Mouse (Mus musculus) liver, postnatal 0 days (tissue): ENCODE results near the gene Mettl7a1. TPM values are rescaled to one million over a fixed set of nuclear protein-coding genes. Genes with fewer than 3 reads are reported as not detected.
"Not testable (repeated sequence)": the region's sequence is repeated elsewhere in the genome, so short reads cannot be mapped to it uniquely, and the experiment has no call there.

Experiments used
- ATAC-seq: fragments of 200-750 bp; cut with Nextera tagmentation; 2 replicates; pipeline ENCODE4 v1.8.0; 2017; ENCODE audit warnings: mild to moderate bottlenecking, moderate library complexity
- DNase-seq: peaks from one replicate; pipeline ENCODE4 v3.0.0-alpha.2; 2016
- H3K27ac ChIP-seq: fragments of 300-500 bp; sonication (generic); 2 replicates; pipeline ENCODE4 v1.5.1; 2014; ENCODE audit warnings: antibody characterized with exemption, moderate library complexity, mild to moderate bottlenecking, low read depth
- H3K27me3 ChIP-seq: fragments of 300-500 bp; sonication (generic); 2 replicates; pipeline ENCODE4 v1.6.1; 2014; ENCODE audit warnings: low read length, control low read depth, mixed read lengths; ENCODE audit not compliant: insufficient read depth
- H3K36me3 ChIP-seq: fragments of 300-500 bp; sonication (generic); replicated peaks from 2 replicates; pipeline ENCODE4 v1.6.1; 2014; ENCODE audit warnings: mild to moderate bottlenecking, control low read depth, low read length, moderate library complexity, mixed read lengths; ENCODE audit not compliant: insufficient read depth
- H3K4me1 ChIP-seq: fragments of 300-500 bp; sonication (generic); 2 replicates; pipeline ENCODE4 v1.6.1; 2014; ENCODE audit warnings: antibody characterized with exemption, mild to moderate bottlenecking, control low read depth; ENCODE audit not compliant: insufficient read depth
- H3K4me2 ChIP-seq: fragments of 300-500 bp; sonication (generic); 2 replicates; pipeline ENCODE4 v1.6.1; 2014; ENCODE audit warnings: low read depth, mild to moderate bottlenecking, low read length, moderate library complexity, mixed read lengths
- H3K4me3 ChIP-seq: fragments of 300-500 bp; sonication (generic); 2 replicates; pipeline ENCODE4 v1.5.1; 2014; ENCODE audit warnings: low read depth, low read length
- H3K9ac ChIP-seq: fragments of 300-500 bp; sonication (generic); replicated peaks from 2 replicates; pipeline ENCODE4 v1.6.1; 2014; ENCODE audit warnings: mild to moderate bottlenecking, moderate library complexity
- H3K9me3 ChIP-seq: fragments of 300-500 bp; sonication (generic); 2 replicates; pipeline ENCODE4 v1.6.1; 2016; ENCODE audit warnings: mild to moderate bottlenecking, control low read depth, low read length, mixed read lengths
- CTCF ChIP-seq: sonication (generic); IDR thresholded peaks from 2 replicates; pipeline ENCODE4 v1.5.1; 2016; ENCODE audit warnings: antibody characterized with exemption, low read depth
- EP300 ChIP-seq: IDR thresholded peaks from 2 replicates; pipeline ENCODE4 v1.6.1; 2016; ENCODE audit warnings: antibody characterized with exemption, low read depth, mild to moderate bottlenecking
- WGBS: fragments of 180-500 bp; shearing (Covaris S2); extraction: QIAGEN DNeasy Blood & Tissue Kit; methylation state at CpG from one replicate; pipeline ENCODE4 v1.1.7; 2014; ENCODE audit not compliant: insufficient replicate concordance; 5-methylcytosine and 5-hydroxymethylcytosine counted together
- polyA plus RNA-seq: library from polyadenylated mRNA; unstranded; fragments of >200 nt; fragmentation: Nextera tagmentation; extraction: Ambion mirVana; gene quantifications from 2 replicates; pipeline ENCODE4 v1.2.1, GENCODE M21; 2015

Mettl7a1 gene
- polyA plus RNA-seq, 1 experiment from 2014 or later: 9.7 TPM

DNA sequence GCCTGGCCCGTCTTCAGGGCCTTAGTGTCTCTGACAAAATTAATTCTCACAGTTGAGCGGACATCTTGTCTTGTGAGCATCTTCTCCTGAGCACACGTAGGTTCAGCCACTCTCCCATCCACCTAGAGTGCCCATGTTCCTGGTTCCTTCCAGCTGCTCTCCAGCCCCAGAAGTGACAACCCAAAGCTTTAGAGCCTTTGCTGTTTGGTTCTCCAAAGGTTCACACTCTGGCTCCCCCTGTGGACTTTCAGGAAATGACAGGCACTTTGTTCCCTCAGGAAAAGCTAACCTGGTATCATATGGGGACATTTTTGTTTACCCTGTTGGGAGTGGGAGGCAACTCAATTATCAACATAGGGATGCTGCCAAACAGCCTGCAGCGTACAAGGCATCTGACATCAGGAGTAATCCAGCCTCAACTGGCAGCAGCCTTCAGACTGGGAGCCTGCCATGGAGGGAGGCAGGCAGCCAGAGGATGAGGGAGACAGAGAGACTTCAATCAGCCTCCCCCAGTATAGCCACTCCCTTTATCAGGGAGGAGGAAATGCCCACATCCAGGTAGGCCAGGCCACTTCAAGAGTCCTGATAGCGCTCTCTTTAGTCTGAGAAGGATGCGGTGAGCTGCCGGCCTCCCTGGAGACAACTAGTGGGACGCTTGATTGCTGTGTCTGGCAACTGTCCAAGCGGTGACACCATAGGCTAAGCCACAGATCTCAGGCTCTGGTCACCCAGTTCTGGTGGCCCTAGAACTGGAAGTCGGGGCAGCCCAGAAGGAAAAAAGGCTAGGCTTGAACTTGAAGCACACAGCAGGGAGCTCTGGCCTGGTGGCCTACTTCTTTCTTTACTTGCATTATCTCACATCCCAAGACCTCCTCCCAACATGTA is 28.4 kb downstream of the Mettl7a1 start:
- not testable (repeated sequence) for H3K4me2 ChIP-seq, H3K36me3 ChIP-seq, H3K4me3 ChIP-seq, H3K27ac ChIP-seq, H3K9me3 ChIP-seq, DNase-seq, H3K27me3 ChIP-seq, H3K9ac ChIP-seq, H3K4me1 ChIP-seq
- peak; percentile 36 for TF ChIP-seq CTCF
- 17% methylated on average over 2 of the region's 10 CpGs for WGBS
- peak; percentile 83 for ATAC-seq

DNA sequence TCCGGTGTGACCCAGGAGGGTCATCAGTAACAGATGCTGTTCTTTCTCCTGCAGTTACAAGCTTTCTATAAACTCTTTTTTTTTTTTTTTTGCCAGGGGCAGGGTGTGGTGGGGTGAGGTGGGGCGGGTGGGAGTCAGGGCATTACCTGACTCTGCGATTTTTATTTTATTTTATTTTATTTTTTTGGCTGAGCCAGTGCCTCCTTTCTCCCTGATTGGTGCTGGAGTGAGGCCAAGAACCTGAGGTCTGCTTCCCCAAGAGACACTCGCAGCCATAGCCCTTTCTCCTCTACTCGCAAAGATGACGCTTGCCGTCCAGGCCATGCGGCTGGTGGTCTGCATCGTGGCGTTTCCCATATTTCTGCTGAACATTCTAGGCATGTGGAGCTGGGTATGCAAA is 30.7 kb downstream of the Mettl7a1 start, which contains the start of gene Mettl7a3:
Mettl7a3 (plus strand) TSS at position 301 of the 400 bp plus-strand sequence.
- no peak within 1 kb of the TSS for H3K4me2 ChIP-seq
- WGBS: 81% methylated on average over 10 of the region's 10 CpGs
- ATAC-seq (no peak), DNase-seq (no peak)
- no peak within 1 kb of the TSS for H3K4me3 ChIP-seq
- H3K27me3 ChIP-seq: no peaks in the 10 kb centered on the region
- no peaks in the 10 kb centered on the region for H3K9me3 ChIP-seq
- H3K4me1 ChIP-seq: no peaks in the 10 kb centered on the region
- H3K36me3 ChIP-seq: no peaks in the 10 kb centered on the region
- no peak for TF ChIP-seq EP300
- TF ChIP-seq CTCF: no peak
- H3K27ac ChIP-seq: no peak within 1 kb of the TSS
- H3K9ac ChIP-seq: no peak within 1 kb of the TSS

DNA sequence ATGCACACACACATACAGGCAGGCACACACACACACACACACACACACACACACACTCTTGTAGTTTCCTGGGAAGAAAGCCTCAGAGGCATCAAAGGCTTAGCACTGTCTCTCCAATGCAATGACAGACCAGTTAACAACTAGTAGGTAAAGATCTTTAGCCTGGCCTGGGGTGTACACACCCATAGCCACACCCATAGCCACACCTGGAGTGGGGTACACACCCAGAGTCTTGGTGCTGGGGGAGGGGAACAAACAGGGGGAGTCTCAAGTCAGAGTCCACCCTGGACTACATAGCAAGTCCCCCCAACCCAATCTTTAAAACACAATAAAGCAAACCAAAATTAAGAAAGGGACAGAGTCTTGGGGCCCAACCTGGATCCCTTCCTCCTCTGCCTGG is 33.4 kb downstream of the Mettl7a1 start:
- not testable (repeated sequence) for H3K36me3 ChIP-seq, DNase-seq, H3K9ac ChIP-seq, H3K4me2 ChIP-seq, H3K9me3 ChIP-seq, H3K27ac ChIP-seq, H3K27me3 ChIP-seq, ATAC-seq, H3K4me3 ChIP-seq, H3K4me1 ChIP-seq

DNA sequence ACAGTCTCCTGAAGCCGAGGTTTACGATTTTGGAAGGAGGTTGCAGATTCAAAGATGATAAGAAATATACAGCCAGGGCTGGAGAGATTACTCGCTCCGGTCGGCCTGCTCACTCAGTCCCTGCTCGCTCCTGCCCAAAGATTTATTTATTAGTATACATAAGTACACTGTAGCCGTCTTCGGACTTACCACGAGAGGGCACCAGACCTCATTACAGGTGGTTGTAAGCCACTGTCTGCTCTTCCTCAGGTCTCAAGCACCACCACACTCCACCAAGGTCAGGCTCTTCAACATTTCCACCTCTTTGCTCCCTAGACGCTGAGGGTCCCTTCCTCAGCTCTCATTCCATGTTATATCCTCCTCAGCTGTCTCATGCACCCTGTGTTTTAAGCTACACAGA is 33.9 kb downstream of the Mettl7a1 start:
- not testable (repeated sequence) for H3K9me3 ChIP-seq, H3K9ac ChIP-seq, H3K36me3 ChIP-seq, H3K4me2 ChIP-seq, ATAC-seq, H3K27me3 ChIP-seq, H3K27ac ChIP-seq, H3K4me1 ChIP-seq, H3K4me3 ChIP-seq
- peak; percentile 55 for TF ChIP-seq CTCF
- DNase-seq: peak; percentile 35
- 21% methylated on average over 10 of the region's 10 CpGs for WGBS

DNA sequence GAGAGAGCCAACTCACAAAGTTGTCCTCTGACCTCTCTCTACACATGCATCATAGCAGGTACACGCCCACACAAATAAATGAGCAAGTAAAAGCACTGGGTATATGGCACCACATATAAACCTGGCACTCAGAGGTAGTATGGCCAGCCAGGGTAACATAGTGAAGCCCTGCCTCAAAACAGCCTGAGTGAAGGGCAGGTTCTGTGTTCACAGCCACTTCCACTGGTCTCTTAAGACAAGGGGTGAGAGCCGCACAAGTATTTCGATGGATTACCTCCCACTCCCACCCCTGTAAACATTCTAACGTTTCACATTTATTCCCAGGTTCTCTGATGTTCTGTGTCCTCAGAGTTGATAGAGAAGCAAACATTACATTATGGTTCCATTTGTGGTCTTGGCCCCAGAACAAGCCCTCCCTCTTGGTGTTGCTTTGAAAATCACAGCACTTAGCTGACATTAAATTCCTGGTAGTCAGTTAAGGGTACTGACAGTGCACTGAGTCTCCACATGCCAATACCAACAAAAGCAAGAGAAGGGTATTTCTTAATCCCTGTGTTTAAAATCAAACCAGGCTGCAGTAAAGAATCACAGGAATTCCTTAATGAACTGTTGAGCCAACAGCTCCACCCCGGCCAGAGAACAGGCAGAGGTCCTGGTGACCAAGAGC is 37.5 kb downstream of the Mettl7a1 start:
- not testable (repeated sequence) for H3K4me3 ChIP-seq, ATAC-seq
- 62% methylated on average over 4 of the region's 5 CpGs for WGBS

DNA sequence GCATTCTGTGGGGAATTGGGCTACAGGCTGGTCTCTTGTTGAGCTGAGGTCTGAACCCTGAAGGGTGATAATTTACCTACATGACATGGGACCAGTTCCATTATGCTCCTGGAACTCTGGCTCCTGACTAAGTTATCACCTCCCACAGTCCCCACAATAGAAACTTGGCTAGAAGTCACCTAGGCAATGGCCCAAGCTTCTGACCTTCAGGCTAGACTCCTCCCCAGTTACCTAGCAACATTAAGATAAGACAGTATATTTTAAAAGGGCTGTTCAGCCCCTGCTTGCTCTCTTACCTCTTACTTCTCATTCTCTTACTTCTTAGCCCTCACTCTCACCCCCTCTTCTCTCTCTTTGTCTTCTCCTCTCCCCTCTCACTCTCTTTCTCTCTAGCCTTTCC is 41.5 kb downstream of the Mettl7a1 start:
- Histone ChIP-seq H3K4me1 (no peaks in the 10 kb centered on the region), H3K27ac (no peak overlapping the region), H3K27me3 (no peaks in the 10 kb centered on the region), H3K4me2 (no peak overlapping the region), H3K4me3 (no peak overlapping the region), H3K36me3 (no peaks in the 10 kb centered on the region), H3K9me3 (no peaks in the 10 kb centered on the region), H3K9ac (no peak overlapping the region)
- TF ChIP-seq EP300: no peak
- TF ChIP-seq CTCF: no peak
- DNase-seq (no peak), ATAC-seq (no peak)

More for the DNA sequence above, 37.5 kb downstream of the Mettl7a1 start:
- H3K9ac ChIP-seq, DNase-seq, H3K27me3 ChIP-seq, H3K4me2 ChIP-seq, H3K9me3 ChIP-seq, H3K36me3 ChIP-seq, H3K4me1 ChIP-seq, H3K27ac ChIP-seq: not testable (repeated sequence)
